In the genomic region with DNA sequence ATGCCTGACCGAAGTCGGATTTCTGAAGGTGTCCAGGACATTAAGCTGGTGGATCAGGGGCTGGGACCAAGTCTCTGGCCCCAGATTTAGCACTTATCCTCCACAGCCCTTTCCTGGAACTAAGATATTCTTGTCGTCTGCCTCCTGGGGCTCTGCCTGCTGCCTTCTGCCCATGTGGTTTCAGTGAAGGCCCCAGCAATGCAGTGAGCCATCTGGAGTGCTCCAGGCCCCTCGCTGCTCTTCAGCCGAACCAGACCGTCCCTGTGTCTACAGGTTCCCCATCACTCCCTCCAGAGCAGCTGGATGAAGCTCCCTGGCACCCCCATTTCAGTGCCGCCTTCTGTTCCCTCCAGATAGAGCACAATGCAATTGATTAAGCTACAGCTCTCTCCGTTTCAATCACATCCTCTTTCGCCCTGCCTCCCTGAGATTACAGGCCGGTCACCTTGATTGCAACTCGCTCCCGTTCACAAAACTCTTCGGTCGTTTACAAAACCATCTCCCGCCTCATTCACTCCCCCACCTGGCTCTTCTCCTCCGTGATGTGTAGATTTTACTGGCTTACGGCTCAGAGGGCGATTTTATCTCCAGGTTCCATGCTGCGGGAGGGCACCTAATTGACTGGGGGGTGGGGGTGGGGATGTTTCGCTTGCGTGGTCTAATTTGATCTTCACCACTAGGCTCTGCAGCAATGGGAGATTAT, we compare ENCODE assay signal across 11 mouse cellular contexts. TPM values are rescaled to one million over a fixed set of nuclear protein-coding genes. Genes with fewer than 3 reads are reported as not detected.
DNase-seq lines count a peak whose midpoint lies in the region; ATAC-seq and TF ChIP-seq lines count a peak whose summit lies in the region.
"Had no signal": no experiment of that assay in that cellular context is flagged by ENCODE, and none has a peak within 500 bp of the region (broad histone marks: within the 10 kb centered on the region; RNA-seq: fewer than 3 reads in every experiment).

No protein-coding gene starts in this region.

- ATAC-seq in lung, embryonic 14.5 days (ENCODE audit: insufficient read depth), result 0 out of 2 replicates have a peak, but pooled peaks have one; percentile 2
- no peak for ATAC-seq in neural tube, embryonic 13.5 days (ENCODE audit: low read depth)

- H3K9ac ChIP-seq in lung, embryonic 14.5 days, result no peak overlapping the region
- 0 out of 2 replicates have a peak overlapping the region, but pooled peaks have one; percentile 6 for H3K9ac ChIP-seq in neural tube, embryonic 13.5 days
- H3K9ac ChIP-seq: liver, embryonic 15.5 days had no signal

- DNase-seq in lung, embryonic 14.5 days, result no peak
- no peak for DNase-seq in lung, adult 18-20 months
- no peak for DNase-seq in embryonic facial prominence, embryonic 10.5 days (ENCODE audit: low spot score)
- DNase-seq in heart, postnatal 10 days, result peak; percentile 27 to 49
- DNase-seq in adrenal gland, postnatal 25 days, result no peak
- DNase-seq in gastrocnemius, adult 18-20 months (ENCODE audit: low spot score), result no peak
- DNase-seq in frontal cortex, postnatal 14 days (ENCODE audit: low spot score in 2 of 2), result no peak
- DNase-seq: adrenal gland, adult 8-10 months; thymus, postnatal 36 days had no signal

- H3K9me3 ChIP-seq in lung, embryonic 14.5 days (ENCODE audit: low read depth, low read length), result no peaks in the 10 kb centered on the region
- no peaks in the 10 kb centered on the region for H3K9me3 ChIP-seq in embryonic facial prominence, embryonic 10.5 days
- no peaks in the 10 kb centered on the region for H3K9me3 ChIP-seq in neural tube, embryonic 13.5 days
- H3K9me3 ChIP-seq: liver, embryonic 15.5 days had no signal

- 39% methylated on average over 21 of the region's 21 CpGs for WGBS in lung, embryonic 14.5 days
- WGBS in embryonic facial prominence, embryonic 10.5 days, result 36% methylated on average over 21 of the region's 21 CpGs
- 33% methylated on average over 21 of the region's 21 CpGs for WGBS in neural tube, embryonic 13.5 days

- H3K27ac ChIP-seq in lung, embryonic 14.5 days (ENCODE audit: low read depth), result no peak overlapping the region
- peak overlapping the region; percentile 79 for H3K27ac ChIP-seq in embryonic facial prominence, embryonic 10.5 days (replicated peaks)
- H3K27ac ChIP-seq in neural tube, embryonic 13.5 days (replicated peaks), result peak overlapping the region; percentile 71
- H3K27ac ChIP-seq: liver, embryonic 15.5 days had no signal

- no peaks in the 10 kb centered on the region; the same call in 1 of the 2 replicates for H3K4me1 ChIP-seq in lung, embryonic 14.5 days (ENCODE audit: insufficient read depth)
- H3K4me1 ChIP-seq in embryonic facial prominence, embryonic 10.5 days, result peaks cover 45% of the 10 kb centered on the region
- H3K4me1 ChIP-seq in neural tube, embryonic 13.5 days (replicated peaks), result peaks cover 18% of the 10 kb centered on the region

- H3K27me3 ChIP-seq in lung, embryonic 14.5 days (ENCODE audit: insufficient read depth, low read length), result no peaks in the 10 kb centered on the region
- peaks cover 5% of the 10 kb centered on the region; the same call in 1 of the 2 replicates for H3K27me3 ChIP-seq in embryonic facial prominence, embryonic 10.5 days (replicated peaks; ENCODE audit: low read depth, poor library complexity, severe bottlenecking)
- no peaks in the 10 kb centered on the region for H3K27me3 ChIP-seq in neural tube, embryonic 13.5 days

- no peak overlapping the region for H3K4me2 ChIP-seq in lung, embryonic 14.5 days
- H3K4me2 ChIP-seq in neural tube, embryonic 13.5 days, result no peak overlapping the region
- H3K4me2 ChIP-seq: liver, embryonic 15.5 days had no signal

- H3K4me3 ChIP-seq in lung, embryonic 14.5 days (ENCODE audit: low read depth, low read length), result no peak overlapping the region
- no peak overlapping the region for H3K4me3 ChIP-seq in embryonic facial prominence, embryonic 10.5 days
- H3K4me3 ChIP-seq in neural tube, embryonic 13.5 days, result no peak overlapping the region
- H3K4me3 ChIP-seq: liver, embryonic 15.5 days had no signal

- intact Hi-C loops in heart, postnatal 10 days (cut with DNase I), result no loop called here

- H3K36me3 ChIP-seq in lung, embryonic 14.5 days (ENCODE audit: insufficient read depth), result no peaks in the 10 kb centered on the region
- H3K36me3 ChIP-seq in embryonic facial prominence, embryonic 10.5 days (replicated peaks), result no peaks in the 10 kb centered on the region
- H3K36me3 ChIP-seq in neural tube, embryonic 13.5 days, result no peaks in the 10 kb centered on the region
- H3K36me3 ChIP-seq: liver, embryonic 15.5 days had no signal

- no peak for TF ChIP-seq CTCF in lung, embryonic 14.5 days (IDR thresholded peaks at IDR 0.05; ENCODE audit: low read depth)

RNA-seq across cellular contexts. Expression of gene Ahdc1, which starts 7.6 kb away (rescaled TPM):
- 10.2 and 10.5 TPM in 2 replicates for polyA plus RNA-seq in lung, embryonic 14.5 days (2014; fragmentation: Nextera tagmentation; extraction: Ambion mirVana)
- polyA plus RNA-seq in embryonic facial prominence, embryonic 10.5 days (2016; fragmentation: Nextera tagmentation; extraction: Ambion mirVana), result 11.5 and 11.6 TPM in 2 replicates
- 10 to 100 TPM; 54.0 to 63.0 TPM for total RNA-seq in heart, postnatal 10 days (2021)
- polyA plus RNA-seq in neural tube, embryonic 13.5 days (2015; fragmentation: Nextera tagmentation; extraction: Ambion mirVana), result 9.4 and 9.9 TPM in 2 replicates
- 91.4 and 96.4 TPM in 2 replicates for total RNA-seq in adrenal gland, postnatal 25 days (2021)
- 10 to 100 TPM; 40.6 to 41.6 TPM for total RNA-seq in gastrocnemius, adult 18-20 months (2021)

RNA-seq across cellular contexts. Expression of gene Fgr, which starts 29.6 kb away (rescaled TPM):
- 0.46 and 0.66 TPM in 2 replicates for polyA plus RNA-seq in lung, embryonic 14.5 days (2014; fragmentation: Nextera tagmentation; extraction: Ambion mirVana)
- polyA plus RNA-seq in embryonic facial prominence, embryonic 10.5 days (2016; fragmentation: Nextera tagmentation; extraction: Ambion mirVana), result 0.16 and 0.21 TPM in 2 replicates
- under 1 TPM; 0.19 to 0.40 TPM for total RNA-seq in heart, postnatal 10 days (2021)
- not detected in 2 replicates for polyA plus RNA-seq in neural tube, embryonic 13.5 days (2015; fragmentation: Nextera tagmentation; extraction: Ambion mirVana)
- 0.33 TPM in 1 of 2 replicates, not detected in the other for total RNA-seq in adrenal gland, postnatal 25 days (2021)
- under 1 TPM; 0.09 to 0.14 TPM for total RNA-seq in gastrocnemius, adult 18-20 months (2021)

Comparison
In these comparisons a context has a peak if more than half of its experiments do, and no peak if none do; other contexts are left out.
1. DNase-seq: peak in heart, postnatal 10 days (2 of 2); none in lung, embryonic 14.5 days (single experiment), lung, adult 18-20 months (0 of 2), embryonic facial prominence, embryonic 10.5 days (single experiment), adrenal gland, postnatal 25 days (single experiment), gastrocnemius, adult 18-20 months (single experiment) and frontal cortex, postnatal 14 days (0 of 2).